Mouse (Mus musculus): ENCODE data around the gene Rtn4rl2.

Gene Rtn4rl2

GRCm38 (mm10) chr2:84843654-84844053 is 42.9 kb downstream of the Rtn4rl2 start:
- DNase-seq (ENCODE audit: low read depth), result no peak

- peak; percentile 58 for DNase-seq (ENCODE audit: low read depth)
Observed at GRCm38 (mm10) chr2:84841905-84842304, 44.6 kb downstream of the Rtn4rl2 start.

GRCm38 (mm10) chr2:84840748-84841563 is 45.6 kb downstream of the Rtn4rl2 start:
- no peak for DNase-seq (ENCODE audit: low read depth)

- DNase-seq (ENCODE audit: low read depth), result peak; percentile 90
Observed at GRCm38 (mm10) chr2:84840016-84840747, 46.3 kb downstream of the Rtn4rl2 start.

- peak; percentile 80 for DNase-seq (ENCODE audit: low read depth)
Observed at GRCm38 (mm10) chr2:84838993-84839980, 47.2 kb downstream of the Rtn4rl2 start.

GRCm38 (mm10) chr2:84838593-84838949 is 47.9 kb downstream of the Rtn4rl2 start, which contains the start of gene Slc43a1:
TSS of gene Slc43a1 (plus strand) at chr2:84838850.
- DNase-seq (ENCODE audit: low read depth), result peak; percentile 28

- DNase-seq (ENCODE audit: low read depth), result no peak
Observed at GRCm38 (mm10) chr2:84837817-84838592, 48.5 kb downstream of the Rtn4rl2 start.

GRCm38 (mm10) chr2:84837107-84837506 is 49.4 kb downstream of the Rtn4rl2 start:
- DNase-seq (ENCODE audit: low read depth), result no peak

GRCm38 (mm10) chr2:84831666-84832391 is 54.7 kb downstream of the Rtn4rl2 start:
- DNase-seq (ENCODE audit: low read depth), result peak; percentile 88

GRCm38 (mm10) chr2:84827283-84827920 is 59.1 kb downstream of the Rtn4rl2 start:
- peak; percentile 72 for DNase-seq (ENCODE audit: low read depth)

- DNase-seq (ENCODE audit: low read depth), result peak; percentile 97
Observed at GRCm38 (mm10) chr2:84826488-84827282, 59.8 kb downstream of the Rtn4rl2 start, which contains the start of gene Timm10. TSS of gene Timm10 (plus strand) at chr2:84826997.

GRCm38 (mm10) chr2:84823237-84823636 is 63.3 kb downstream of the Rtn4rl2 start:
- no peak for DNase-seq (ENCODE audit: low read depth)

- DNase-seq (ENCODE audit: low read depth), result no peak
Observed at GRCm38 (mm10) chr2:84822552-84822951, 64.0 kb downstream of the Rtn4rl2 start, which contains the start of gene Smtnl1. TSS of gene Smtnl1 (minus strand) at chr2:84822652.
